Mouse (Mus musculus) telencephalon, adult 2 months (tissue): ENCODE data around the gene Rhog.
A peak's percentile ranks its signal among the peaks of the same experiment; 100 is the strongest.

Source experiments
- DNase-seq: peaks from one replicate; pipeline ENCODE4 v3.0.0-alpha.2; 2011; ENCODE audit warnings: low read depth, low spot score

Gene Rhog

DNA sequence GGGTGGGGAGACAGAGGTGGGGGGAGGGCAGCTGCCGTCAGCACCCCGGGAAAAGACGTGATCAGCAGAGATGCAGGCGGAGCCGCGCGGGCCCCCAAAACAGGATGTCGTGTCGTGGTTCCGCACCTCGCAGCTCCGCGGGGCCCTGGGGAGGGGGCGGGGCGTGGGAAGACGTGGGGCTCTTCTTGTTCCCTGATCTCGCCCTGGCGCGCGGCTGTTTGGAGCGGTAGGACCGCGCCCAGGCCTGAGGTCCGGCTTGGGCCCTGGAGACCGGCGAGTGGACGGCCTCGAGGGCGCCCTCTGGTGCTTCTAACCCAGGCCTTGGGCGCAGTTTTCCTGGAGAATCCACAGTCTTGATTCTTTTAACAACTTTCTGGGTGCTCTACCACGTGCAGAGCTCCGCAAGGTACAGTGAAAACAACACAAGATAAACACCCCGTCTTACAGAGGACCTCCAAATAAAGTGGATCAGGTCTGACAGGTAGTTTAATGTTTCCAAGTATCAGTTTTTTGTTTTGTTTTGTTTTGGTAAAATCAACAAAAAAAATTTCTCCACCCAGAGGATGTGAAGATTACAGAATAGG lies 5.1 kb downstream of the Rhog start:
- DNase-seq: peak; percentile 58

DNA sequence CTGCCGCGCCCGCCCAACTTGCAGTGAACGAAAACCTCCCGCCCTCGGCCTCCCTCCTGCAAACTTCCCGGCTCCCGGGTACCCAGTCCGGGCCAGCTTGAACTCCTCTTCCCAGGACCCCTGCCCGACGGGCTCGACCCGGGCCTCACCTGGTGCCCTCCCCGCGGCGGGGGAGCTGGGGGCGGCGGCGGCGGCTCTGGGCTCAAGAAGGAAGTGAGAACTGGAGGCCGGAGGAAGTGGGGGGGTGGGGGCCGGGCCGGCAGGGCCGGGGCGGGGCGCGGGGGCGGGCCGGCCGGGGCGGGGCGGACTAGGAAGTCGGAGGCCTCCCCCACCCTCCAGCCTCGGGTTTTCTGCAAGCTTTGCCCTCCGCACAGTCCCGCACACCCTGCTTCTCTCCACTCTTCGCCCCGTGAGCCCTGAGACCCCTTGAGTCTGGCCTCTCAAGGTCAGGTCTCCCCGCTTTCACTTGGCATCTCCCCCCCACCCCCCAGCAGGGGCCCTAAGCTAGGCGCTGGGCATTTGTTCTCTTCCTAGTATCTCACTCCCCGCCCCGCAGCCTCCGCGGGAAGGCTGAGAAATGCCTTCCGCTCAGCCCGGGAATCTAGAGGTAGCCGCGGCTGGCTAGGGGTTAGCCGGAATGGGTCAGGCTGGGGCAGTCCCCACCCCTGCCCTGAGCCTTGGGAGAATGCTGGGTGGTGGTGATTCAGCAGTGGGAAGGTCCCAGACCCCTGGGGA lies 5.8 kb downstream of the Rhog start:
- peak; percentile 45 for DNase-seq

DNA sequence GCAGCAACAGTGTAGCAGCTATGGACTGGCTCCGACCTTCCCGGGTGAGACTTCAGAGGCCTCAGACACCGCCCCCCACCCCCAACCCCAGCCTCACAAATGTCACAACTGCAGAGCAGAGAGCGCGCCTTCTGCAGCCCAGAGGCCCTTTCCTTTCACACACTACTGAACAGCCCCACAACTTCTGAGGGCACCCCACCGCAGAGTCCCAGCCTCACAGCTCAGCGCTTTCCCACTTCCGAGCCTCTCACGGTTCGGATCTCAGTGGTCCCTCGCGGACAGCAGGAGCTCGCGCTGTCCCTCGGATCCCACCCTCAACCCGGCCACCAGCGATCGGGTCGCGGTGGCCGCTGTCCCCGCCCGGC lies 6.3 kb downstream of the Rhog start:
- no peak for DNase-seq

DNA sequence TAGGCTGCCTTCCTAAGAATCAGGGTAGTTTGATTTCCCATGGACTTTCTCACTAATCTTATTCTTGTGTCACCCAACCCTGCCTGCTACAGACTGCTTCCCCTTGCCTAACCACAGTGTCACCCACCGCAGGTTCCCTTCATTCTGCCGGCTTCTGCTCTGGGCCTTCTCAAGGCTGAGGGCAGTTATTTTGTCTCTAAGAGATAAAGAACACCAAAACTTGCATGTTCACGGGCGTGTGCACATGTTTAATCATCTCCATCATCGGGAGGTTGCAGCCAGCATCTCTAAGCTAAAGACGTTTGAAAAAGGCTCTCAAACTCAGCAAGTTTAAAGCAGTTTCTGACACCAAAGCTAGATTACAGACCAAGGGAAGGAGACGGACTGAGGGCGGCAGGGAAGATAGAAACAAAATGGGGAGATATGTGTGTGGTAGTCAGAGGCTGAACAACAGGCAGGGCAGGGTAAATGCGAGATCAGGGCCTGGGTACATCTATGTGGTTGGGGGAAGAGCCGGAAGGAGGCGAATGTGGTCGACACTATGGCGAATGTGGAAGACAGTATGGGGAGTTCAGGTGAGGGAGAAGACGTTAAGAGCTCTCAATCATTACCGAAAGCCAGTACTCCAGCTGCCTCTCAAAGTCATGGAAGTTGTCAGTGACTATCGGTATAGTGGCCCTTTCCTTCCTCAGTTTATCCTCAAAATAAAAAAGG lies 7.0 kb downstream of the Rhog start:
- DNase-seq: no peak

DNA sequence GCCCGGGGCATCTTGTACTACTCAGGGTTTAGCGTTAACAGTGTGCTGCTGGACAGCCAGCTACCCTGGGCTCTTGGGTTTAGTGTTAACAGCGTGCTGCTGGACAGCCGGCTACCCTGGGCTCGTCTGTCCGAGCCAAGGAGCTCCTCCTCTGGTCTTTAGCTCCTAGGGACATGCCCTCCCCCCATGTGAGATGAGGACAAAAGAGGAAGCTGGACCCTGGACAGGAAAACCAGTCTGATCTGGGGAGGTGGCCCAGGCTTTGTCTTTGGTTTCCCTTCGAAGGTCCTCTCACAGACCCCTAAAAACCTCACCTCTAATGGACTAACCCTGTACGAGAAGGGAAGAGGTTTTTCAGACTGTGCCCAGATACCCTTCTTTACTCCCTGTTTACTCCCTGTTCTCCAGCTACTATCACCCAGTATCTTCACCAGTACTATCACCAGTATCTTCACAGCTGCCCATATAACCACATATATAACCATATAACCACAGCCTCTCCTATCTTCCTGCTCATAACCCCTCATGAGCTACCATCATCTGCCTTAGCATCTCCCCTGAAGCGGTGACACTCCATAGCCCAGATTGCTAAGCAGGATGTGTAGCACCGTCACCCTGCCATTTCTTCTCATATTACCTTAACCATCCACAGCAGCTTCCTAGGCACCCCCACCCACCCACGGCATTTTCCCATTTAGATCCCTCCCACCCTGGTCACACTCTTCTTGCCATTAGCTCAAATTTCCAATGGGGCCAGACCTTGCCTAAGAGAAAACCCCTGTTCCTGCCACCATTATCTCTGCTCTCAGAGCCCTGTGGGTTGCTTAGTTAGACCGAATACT lies 8.7 kb downstream of the Rhog start:
- DNase-seq: no peak

DNA sequence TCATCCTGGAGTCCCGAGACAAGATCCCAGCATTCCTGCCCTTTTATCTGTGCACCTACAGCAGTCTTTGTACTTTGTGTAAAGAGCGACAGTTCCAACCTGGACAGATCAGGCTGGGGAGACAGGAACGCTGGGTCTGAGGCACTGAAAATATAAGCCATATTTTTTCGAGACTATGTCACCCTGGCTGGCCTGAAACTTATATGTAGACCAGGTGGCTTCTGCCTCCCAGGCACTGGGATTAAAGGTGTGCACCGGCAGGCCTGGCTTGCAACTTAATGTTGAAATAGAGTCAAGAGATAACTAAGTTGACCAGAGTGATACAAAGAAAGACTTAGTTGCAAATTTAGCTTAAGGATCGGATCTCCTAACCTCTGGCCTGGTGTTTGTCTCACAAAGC lies 9.6 kb downstream of the Rhog start:
- no peak for DNase-seq

DNA sequence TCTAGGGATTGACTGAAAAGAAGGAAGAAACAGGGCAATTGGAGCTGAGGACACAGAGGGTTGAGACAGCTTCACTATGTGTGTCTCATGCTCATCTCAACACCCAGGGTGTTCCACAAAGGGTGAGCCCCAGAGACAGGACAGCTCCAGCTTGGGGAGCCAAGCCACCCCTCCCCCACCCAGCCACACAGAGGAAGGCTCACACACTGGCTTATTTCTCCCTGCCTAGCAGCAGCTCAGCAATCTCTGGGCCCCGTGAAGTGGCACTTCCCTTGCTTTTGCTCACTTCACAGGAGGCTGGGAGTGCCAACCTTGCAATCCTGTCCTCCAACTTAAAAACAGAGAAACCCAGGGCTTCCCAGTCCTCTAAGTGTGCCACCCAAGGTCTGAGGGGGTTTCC lies 10.1 kb downstream of the Rhog start:
- DNase-seq: no peak

DNA sequence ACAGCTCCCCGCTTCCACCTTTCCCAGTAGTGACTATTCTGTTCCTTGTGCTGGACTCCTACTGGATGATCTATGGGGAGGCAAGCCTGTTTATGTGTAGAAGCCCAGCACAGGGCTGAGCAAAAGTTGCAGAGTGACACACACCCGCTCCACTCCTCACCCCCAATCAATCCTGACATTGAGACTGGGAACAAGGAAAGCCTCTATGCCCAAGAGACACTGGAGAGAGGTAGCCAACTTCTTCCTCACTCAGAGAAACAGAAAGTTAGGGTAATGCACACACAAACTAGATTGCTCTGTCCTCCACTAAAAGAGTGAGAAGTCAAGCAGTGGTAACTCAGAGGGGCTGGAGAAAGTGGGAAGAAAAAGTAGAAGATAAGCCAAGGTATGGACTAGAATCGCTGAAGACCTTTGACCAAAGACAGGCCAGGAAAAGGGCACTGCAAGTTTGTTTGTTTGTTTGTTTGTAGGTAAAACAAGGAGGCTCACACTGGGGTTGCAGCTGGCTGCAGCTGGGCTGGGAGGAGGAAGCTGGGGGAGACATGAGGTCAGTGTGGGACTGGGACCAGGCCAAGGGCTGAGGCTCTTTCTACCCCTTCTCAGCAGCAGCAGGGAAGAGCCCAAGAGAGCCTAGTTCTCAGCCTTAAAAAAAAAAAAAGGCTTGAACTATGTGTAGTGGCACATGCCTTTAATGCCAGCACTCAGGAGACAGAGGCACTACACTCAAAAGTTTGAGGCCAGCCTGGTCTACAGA lies 10.9 kb downstream of the Rhog start:
- no peak for DNase-seq

DNA sequence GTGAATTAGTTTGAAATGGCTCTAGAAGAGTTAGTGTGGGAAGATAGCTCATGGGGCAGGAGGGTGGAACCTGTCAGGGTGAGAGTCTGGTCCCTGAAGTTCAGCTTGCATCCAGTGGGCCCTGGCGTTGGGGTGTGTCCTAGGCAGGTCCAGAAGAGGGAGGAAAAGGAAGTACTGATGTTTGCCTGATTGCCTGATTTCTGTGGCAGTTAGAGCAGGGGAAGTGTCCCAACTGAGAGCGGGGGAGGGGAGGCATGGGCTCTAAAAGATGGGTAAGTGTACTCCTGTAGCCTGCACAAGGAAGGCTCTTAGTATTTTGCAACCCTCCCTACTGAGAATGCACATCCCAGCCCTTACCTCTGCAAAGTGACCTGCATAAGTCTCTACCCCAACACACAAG lies 12.0 kb downstream of the Rhog start:
- no peak for DNase-seq

DNA sequence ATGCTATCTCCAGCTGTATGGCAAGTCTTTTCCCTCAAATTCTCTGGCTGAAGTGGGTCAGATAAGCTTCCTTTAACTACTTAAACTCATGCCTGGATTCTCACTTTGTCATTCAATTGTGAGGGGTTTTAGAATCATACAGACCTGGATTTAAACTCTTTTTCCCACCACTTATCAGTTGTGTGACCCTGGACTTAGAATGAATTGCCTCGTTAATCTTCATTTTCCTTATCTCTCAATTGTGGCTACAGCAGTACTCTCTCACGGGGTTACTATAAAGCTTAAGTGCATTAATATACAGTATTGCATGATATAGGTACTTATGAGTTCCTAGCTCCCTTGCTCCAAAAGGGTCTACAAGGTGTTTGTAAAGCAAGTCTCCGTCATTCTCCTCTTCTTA lies 12.9 kb downstream of the Rhog start:
- no peak for DNase-seq

DNA sequence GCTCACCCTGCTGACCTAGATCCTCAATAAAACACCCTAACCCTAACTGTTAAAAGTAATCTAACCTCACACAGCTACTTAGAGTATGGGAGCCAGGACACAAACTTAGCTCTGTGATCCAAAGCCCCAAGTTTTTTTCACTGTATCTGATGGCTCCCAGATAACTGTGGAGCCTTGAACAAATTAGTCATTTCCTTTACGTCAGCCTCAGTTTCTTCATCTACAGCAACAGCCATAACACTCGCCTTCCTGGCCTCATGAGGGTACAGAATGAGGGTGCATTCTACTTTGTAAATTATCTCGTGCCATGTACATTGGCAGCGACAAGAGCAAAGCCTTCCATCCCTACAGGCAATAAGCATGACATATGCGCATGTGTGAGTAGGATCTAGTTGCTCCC lies 13.5 kb downstream of the Rhog start:
- DNase-seq: no peak

DNA sequence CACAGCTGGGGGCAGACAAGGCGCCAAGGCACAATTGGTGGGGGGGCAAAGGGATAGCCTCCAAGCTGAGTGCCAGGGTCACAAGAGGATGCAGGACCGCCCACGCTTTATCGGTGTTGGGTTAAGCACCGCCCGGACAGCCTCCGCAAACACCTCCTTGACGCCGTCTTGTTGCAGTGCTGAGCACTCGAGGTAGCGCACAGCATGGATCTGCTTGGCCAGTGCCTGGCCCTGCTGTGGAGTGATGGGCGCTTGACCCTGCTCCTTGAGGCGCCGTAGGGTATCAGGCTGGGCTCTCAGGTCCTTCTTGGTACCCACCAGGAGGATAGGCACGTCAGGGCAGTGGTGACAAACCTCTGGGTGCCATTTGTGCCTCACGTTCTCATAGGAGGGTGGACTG lies 16.3 kb downstream of the Rhog start:
- no peak for DNase-seq

DNA sequence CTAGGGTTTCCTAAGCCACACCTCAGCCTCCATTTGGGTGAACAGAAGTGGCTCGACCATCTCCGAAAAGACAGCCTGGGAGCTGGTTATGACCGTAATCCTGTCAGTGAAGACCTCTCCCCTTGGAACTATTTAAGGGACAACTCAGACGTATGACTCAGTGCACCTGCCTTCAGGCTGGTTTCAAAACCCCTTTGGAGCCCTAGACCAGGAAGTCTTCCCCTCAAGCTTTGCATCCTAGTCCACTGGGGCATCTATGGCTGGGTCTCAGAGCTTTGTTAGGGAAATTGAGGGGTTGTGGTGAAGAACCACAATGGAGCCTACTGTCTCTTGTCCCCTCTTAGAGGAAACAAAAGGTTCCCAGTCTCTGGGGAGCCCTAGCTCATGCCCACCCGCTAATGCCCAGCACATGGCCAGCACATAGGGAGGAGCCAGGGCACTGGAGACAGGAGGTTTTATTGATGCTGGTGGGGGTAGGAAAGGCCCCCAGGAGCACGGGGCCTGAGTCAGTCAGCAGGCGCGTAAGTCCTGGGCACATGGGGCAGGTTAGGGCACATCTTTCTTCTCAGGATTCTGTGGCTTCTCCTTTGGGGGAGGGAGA lies 17.1 kb downstream of the Rhog start:
- DNase-seq: peak; percentile 62

DNA sequence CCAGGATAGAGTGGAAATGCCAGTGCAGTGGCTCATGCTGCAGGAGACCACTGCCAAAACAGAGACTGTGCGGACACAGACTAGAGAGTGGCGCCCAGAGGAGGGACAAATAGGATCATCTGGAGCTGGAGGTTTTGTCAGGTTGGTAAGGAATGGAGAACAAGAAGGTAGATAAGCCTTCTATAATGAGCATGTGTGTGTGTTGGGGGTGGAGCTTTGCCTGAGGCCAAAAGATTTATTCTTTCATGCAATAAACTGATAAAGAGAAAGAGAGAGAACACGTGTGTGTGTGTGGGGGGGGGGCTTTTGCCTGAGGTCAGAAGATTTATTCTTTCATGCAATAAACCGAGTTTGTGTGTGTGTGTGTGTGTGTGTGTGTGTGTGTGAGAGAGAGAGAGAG lies 22.8 kb downstream of the Rhog start:
- DNase-seq: no peak

DNA sequence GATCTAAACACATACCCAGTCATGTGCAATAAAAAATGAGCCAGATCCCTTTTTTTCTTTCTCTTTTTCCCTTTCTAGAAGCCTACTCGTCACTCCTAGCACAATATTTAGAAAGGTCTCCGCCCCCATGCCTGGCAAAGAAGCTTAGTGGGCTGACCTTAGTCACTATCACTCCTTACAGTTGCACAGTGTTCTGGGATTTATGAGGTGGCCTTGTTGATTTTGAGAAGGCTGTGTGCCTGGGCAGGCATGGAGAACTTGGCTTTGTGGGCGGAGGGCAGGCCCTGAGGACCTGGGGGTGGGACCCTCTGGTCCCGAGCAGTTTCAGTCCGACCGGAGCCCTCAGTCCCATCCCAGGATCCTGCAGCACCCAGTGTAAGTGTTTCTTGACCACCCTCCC lies 26.0 kb downstream of the Rhog start:
- DNase-seq: no peak

DNA sequence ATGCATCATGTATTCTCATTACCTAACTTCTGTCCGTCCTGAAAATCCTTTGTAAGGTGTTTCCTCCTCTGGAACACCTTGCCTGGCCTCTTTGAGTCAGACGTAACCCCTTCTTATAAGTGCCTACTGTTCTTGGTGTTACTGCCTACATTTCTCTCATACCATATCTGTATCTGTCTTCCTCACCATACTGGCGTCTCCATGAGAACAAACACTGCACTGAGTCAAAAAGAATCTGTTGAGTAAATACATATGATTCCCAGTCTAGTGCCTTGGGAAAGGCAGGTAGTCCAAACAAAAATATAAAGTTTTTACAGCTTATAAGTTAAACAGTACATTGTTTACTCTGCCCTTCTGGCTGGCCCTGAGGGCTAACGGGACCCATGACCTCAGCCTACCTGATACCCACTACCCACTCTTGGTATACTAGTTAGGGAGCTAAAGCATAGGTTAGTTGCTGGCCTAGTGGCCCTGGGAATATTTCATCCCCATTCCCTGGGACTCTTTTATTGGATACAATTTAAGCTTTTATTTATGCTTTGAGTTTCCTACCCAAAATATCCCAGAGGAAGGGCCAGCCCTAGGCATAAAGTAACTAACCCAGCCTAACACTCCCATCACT lies 27.7 kb downstream of the Rhog start:
- DNase-seq: no peak

DNA sequence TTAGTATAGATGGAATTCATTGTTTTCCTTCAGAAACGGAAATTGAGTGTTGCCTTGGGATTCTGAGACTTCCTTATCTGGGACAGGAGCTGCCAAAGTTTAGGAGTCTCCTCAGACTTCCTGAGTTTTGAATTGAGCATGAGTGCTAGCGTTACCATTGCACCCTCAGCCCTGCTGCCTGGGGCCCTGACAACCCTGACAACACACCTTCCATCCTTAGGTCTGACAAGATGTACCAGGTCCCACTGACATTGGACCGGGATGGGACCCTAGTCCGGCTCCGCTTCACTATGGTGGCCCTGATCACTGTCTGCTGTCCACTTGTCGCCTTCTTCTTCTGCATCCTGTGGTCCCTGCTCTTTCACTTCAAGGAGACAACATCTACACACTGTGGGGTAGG lies 29.8 kb downstream of the Rhog start:
- no peak for DNase-seq

DNA sequence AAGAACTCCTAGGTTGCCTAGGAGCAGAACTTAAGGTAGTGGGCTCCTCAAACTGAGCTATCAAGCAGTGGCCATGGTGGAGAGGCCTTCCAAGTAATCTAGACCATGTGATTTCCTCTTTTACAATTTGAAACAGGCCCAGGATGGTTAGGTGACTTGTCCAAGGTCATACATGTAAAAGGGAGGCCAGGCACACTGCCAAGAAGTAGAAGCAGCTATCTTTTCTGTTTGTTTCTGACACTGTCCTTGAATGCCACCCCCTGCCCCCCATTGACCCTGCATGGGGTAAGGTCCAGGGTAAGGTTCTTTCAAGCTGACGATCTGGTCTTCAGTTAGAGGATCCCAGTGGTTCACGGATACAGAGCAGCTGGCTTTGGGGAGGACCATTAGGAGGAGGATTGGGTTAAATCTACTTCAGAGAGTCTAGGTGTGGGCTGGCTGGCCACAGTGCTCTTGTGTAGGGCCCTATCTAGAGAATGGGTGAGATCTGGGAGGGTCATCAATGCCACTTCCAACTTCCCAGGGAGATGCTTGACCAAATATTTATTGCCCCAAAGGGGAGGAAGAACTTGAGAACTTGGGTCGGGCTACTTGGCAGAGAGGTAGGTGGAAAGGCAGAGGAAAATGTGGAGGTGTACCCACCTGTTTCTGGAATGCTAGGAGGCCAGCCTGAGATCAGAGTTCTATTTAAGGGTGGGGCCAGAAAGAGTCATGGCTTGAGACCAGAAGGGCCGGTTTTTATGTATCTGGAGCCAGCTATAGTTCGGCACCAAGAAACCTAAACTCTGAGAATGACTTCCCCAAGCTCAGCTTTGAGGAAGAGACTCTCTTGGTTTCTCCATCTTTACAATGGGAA lies 31.7 kb downstream of the Rhog start:
- DNase-seq: no peak

DNA sequence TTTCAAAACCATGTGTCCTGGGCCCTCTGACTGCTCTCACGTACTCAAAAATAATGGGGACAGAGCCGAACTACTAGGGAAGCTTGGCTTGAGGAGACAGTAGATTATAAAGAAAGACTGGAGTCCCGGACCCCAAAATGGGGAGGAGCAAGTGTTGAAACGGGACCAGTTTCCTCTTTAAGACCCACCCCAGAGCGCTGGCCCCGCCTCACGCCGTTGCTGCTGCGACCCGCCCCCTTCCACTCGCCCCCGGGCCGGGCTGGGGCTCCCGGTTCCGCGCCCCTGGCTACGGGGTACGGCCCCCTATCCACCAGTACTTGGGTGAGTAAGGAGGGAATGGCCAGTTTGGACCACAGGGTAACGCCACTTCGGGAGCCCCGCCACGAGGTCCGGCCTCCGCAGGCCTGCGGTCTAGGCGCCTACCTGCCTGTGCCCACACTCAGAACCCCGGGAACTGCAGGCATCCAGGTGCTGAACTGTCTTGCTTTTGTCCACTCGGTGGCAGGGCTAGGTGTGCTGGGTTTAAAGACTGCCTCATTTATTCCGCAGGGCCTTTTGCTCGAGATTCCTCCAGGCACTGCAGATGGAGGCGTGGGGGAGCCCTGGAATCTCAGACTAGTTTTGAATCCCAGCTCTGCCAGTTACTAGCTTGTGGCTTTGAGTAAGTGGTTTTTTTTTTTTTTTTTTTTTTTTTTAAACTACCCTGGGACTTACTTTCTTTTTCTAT lies 32.9 kb downstream of the Rhog start:
- DNase-seq: no peak
